Mouse (Mus musculus) neural tube, embryonic 15.5 days (tissue): ENCODE measurements around the gene Mfap4. TPM values are rescaled to one million over a fixed set of nuclear protein-coding genes. Genes with fewer than 3 reads are reported as not detected.

Experiments used
- ATAC-seq: fragments of 200-750 bp; cut with Nextera tagmentation; 2 replicates; pipeline ENCODE4 v1.8.0; 2017; ENCODE audit warnings: mild to moderate bottlenecking, moderate TSS enrichment, moderate library complexity; ENCODE audit not compliant: low FRiP score
- H3K27ac ChIP-seq: fragments of 300-500 bp; sonication (generic); replicated peaks from 2 replicates; pipeline ENCODE4 v1.5.1; 2015; ENCODE audit warnings: mild to moderate bottlenecking, inconsistent platforms
- H3K27me3 ChIP-seq: fragments of 300-500 bp; sonication (generic); replicated peaks from 2 replicates; pipeline ENCODE4 v1.6.1; 2015; ENCODE audit warnings: inconsistent platforms
- H3K36me3 ChIP-seq: fragments of 300-500 bp; sonication (generic); 2 replicates; pipeline ENCODE4 v1.6.1; 2015; ENCODE audit warnings: inconsistent platforms
- H3K4me1 ChIP-seq: fragments of 300-500 bp; sonication (generic); 2 replicates; pipeline ENCODE4 v1.6.1; 2015; ENCODE audit warnings: inconsistent platforms
- H3K4me2 ChIP-seq: fragments of 300-500 bp; sonication (generic); 2 replicates; pipeline ENCODE4 v1.6.1; 2015; ENCODE audit warnings: inconsistent platforms, mild to moderate bottlenecking, moderate library complexity
- H3K4me3 ChIP-seq: fragments of 300-500 bp; sonication (generic); replicated peaks from 2 replicates; pipeline ENCODE4 v1.5.1; 2015; ENCODE audit warnings: mild to moderate bottlenecking, inconsistent platforms
- H3K9ac ChIP-seq: fragments of 300-500 bp; sonication (generic); replicated peaks from 2 replicates; pipeline ENCODE4 v1.6.1; 2015; ENCODE audit warnings: mild to moderate bottlenecking, inconsistent platforms
- H3K9me3 ChIP-seq: fragments of 300-500 bp; sonication (generic); replicated peaks from 2 replicates; pipeline ENCODE4 v1.6.1; 2016; ENCODE audit warnings: inconsistent platforms
- WGBS: fragments of 180-500 bp; shearing (Covaris S2); methylation state at CpG from one replicate; pipeline ENCODE4 v1.1.7; 2015; ENCODE audit warnings: mixed read lengths; 5-methylcytosine and 5-hydroxymethylcytosine counted together
- polyA plus RNA-seq: library from polyadenylated mRNA; unstranded; fragments of >200 nt; fragmentation: Nextera tagmentation; extraction: Ambion mirVana; gene quantifications from 2 replicates; pipeline ENCODE4 v1.2.1, GENCODE M21; 2015

Mfap4 gene
- polyA plus RNA-seq, 1 experiment from 2014 or later: 48.3 TPM

DNA sequence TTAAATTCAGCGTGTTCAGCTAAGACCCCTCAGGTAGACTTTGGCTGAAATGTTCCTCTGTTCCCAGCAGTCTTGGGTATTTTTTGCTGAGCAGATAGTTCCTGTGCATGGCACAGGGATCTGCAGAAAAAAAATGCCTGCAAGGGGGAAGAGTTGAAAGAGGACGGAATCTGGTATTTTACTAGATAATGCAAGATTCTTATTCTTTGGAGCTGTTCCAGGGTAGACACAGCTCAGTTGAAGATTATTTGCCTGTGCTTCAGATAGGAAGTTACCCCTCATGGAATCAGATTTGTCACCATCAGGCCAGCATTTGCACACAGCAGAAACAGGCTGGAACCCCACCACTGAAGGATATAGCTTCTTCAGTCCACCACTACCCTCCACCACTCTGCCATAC, 10.3 kb downstream of the Mfap4 start:
- no peak for ATAC-seq
- Histone ChIP-seq H3K4me3 (no peak overlapping the region), H3K36me3 (peaks cover 13% of the 10 kb centered on the region), H3K27ac (peak overlapping the region; percentile 94; the same call in 1 of the 2 replicates), H3K27me3 (no peaks in the 10 kb centered on the region), H3K9ac (no peak overlapping the region), H3K4me1 (peaks cover 31% of the 10 kb centered on the region), H3K9me3 (no peaks in the 10 kb centered on the region), H3K4me2 (no peak overlapping the region)
- WGBS: 90% methylated on average over 2 of the region's 2 CpGs

DNA sequence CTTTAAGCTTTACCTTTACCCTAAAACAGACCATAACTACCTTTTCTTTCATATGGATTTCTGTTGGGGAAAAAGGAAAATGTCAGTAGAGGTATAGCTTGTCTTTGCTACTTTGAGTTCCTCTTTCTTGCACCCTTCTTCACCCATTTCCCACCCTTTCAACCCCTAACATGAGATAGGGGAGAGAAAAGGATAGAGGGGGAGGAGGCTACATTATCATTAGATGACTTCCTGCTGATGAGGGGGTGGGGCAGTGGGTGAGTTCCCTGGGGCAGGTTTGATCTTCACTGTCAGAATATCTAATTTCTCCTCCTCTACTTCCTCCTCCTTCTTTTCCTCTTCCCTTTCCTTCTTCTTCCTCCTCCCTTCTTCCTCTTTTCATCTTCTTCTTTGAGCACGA, 12.3 kb downstream of the Mfap4 start:
- no peak for ATAC-seq
- Histone ChIP-seq H3K27me3 (no peaks in the 10 kb centered on the region), H3K9ac (no peak overlapping the region), H3K4me2 (no peak overlapping the region), H3K4me3 (no peak overlapping the region), H3K4me1 (peaks cover 13% of the 10 kb centered on the region), H3K27ac (no peak overlapping the region), H3K36me3 (no peaks in the 10 kb centered on the region), H3K9me3 (no peaks in the 10 kb centered on the region)
- WGBS: 89% methylated on average over 1 of the region's 1 CpGs

DNA sequence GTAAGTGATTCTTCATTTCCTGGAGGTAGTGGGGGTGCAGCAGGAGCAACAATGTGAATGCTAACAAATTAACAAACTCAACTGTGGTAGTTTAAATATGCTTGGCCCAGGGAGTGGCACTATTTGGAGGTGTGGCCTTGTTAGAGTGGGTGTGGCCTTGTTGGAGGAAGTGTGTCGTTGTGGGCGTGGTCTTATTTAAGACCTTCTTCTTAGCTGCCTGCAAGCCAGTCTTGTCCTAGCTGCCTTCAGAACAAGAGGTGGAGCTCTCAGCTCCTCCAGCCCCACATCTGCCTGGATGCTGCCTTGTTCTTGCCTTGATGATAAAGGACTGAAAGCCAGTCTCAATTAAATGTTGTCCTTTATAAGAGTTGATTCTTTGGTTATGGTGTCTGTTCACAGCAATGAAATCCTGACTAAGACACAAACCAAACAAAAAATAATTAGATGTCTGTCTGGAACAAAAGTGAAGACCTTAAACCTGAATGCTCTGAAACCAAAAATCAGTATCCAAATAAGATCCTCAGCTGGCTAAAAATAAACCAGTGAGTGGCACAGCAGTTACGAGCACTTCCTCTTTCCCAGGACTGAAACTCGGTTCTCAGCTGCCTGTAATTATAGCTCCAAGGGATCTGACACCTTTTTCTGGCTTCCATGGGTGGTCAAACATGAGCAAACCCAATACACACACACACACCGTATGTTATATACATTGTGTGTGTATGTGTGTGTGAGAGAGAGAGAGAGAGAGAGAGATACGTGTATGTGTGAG, 13.7 kb downstream of the Mfap4 start:
- no peak overlapping the region for H3K9ac ChIP-seq
- H3K27ac ChIP-seq: no peak overlapping the region
- no peaks in the 10 kb centered on the region for H3K9me3 ChIP-seq
- ATAC-seq: no peak
- no peaks in the 10 kb centered on the region for H3K36me3 ChIP-seq
- H3K4me1 ChIP-seq: peaks cover 12% of the 10 kb centered on the region
- no peak overlapping the region for H3K4me3 ChIP-seq
- 81% methylated on average over 6 of the region's 6 CpGs for WGBS
- no peaks in the 10 kb centered on the region for H3K27me3 ChIP-seq
- H3K4me2 ChIP-seq: no peak overlapping the region

DNA sequence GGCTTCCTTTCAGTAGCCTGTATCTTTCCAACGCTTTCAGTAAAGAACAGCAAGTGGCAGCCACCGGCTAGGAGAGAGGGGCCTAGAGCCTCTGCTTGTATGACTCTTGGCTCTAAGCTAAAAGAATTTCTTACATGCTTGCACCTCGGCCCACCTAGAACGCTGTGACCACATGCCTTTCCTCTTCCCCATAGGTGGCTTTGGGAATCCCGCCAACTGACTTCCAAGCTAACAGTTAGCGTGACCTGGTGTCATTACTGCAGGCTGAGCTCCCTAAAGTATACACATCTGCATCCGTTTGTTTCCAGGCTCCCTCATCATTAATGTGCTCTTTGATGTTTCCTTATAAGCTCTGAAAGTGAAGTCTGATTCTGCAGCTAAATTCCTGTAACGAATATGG, 18.7 kb downstream of the Mfap4 start:
- ATAC-seq: no peak
- H3K9ac ChIP-seq: peak overlapping the region; percentile 74
- H3K36me3 ChIP-seq: 0 out of 2 replicates have a peak, but pooled peaks cover 6% of the 10 kb centered on the region
- 69% methylated on average over 8 of the region's 8 CpGs for WGBS
- peak overlapping the region; percentile 73 for H3K4me3 ChIP-seq
- no peaks in the 10 kb centered on the region for H3K27me3 ChIP-seq
- peak overlapping the region; percentile 75 for H3K4me2 ChIP-seq
- no peaks in the 10 kb centered on the region for H3K9me3 ChIP-seq
- peak overlapping the region; percentile 95 for H3K27ac ChIP-seq
- peaks cover 30% of the 10 kb centered on the region for H3K4me1 ChIP-seq

DNA sequence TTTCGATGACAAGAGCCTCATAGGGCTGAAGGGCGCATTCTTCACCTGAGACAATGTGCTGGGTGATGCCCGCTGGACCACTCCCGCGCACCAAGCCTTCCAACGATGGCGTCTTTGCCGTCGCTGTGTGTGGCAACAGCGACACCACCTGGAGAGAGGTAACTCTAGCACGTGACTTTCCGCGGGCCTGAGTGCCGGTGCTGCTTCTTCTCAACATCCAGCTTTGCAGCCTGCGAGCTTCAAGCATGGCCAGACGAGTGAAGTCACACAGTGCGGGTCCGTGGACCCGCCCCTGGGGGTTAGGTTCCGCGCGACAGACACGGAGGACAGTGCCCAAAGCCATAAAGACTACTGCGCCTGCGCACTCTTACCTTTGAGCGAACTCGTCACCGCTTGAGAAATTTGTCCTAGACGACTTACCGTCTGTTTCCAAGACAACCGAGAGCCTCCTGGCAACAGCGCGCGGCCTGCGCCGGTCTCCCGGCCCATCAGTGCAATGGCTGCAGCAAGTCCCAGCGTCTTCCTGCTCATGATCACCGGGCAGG, 19.6 kb downstream of the Mfap4 start, which contains the start of gene B9d1:
B9d1 (plus strand) TSS at position 432 of the 545 bp plus-strand sequence.
- H3K4me2 ChIP-seq: peak within 1 kb of the TSS; percentile 75

DNA sequence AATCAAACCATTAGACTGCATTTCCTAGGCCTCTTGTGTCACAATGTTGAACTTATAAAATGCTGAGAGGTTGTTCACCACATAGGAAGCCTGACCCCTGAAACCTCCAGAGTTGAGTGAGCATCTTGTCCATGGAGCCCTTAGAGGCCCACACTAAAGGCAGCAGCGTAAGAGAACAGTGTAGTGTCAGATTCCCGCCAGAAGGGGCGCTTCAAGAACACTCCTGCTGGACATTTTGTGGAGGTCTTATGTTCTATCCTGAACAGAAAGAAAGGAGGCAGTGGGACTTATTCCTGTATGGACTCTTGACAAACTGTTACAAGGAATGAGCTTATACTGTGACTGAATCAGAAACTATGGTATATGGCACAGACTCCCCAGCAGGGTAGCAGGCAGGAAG, 29.7 kb downstream of the Mfap4 start:
- H3K36me3 ChIP-seq: peaks cover 68% of the 10 kb centered on the region
- no peak overlapping the region for H3K4me2 ChIP-seq
- WGBS: 39% methylated on average over 3 of the region's 3 CpGs
- ATAC-seq: no peak
- no peak overlapping the region for H3K27ac ChIP-seq
- no peak overlapping the region for H3K9ac ChIP-seq
- no peaks in the 10 kb centered on the region for H3K4me1 ChIP-seq
- H3K9me3 ChIP-seq: no peaks in the 10 kb centered on the region
- no peaks in the 10 kb centered on the region for H3K27me3 ChIP-seq
- no peak overlapping the region for H3K4me3 ChIP-seq

More for the DNA sequence above, 19.6 kb downstream of the Mfap4 start, which contains the start of gene B9d1:
- Histone ChIP-seq H3K27ac (peak within 1 kb of the TSS; percentile 95), H3K9me3 (no peaks in the 10 kb centered on the region), H3K9ac (peak within 1 kb of the TSS; percentile 74), H3K27me3 (no peaks in the 10 kb centered on the region), H3K36me3 (0 out of 2 replicates have a peak, but pooled peaks cover 10% of the 10 kb centered on the region), H3K4me1 (peaks cover 30% of the 10 kb centered on the region), H3K4me3 (peak within 1 kb of the TSS; percentile 73)
- peak; percentile 94 for ATAC-seq
- under 1% methylated on average over 39 of the region's 39 CpGs for WGBS

DNA sequence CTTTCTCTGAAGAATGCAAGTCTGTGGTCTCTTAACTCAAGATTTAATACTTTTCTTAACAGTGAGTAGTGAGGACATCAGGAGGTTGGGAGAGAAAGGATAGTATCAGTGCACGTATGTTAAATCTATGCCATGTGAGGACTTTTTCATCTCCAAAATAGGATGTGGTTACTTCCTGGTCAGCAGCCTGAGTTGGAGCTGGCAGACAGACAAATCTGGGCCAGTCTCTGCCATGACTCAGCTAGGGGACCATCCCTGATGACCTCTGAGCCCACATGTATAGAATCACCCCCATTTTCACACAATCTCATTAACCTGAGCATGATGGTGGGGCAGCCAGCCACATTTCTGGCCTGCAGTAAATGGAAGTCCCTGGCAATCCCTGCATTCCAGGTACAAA, 32.7 kb downstream of the Mfap4 start:
- Histone ChIP-seq H3K4me1 (no peaks in the 10 kb centered on the region), H3K4me3 (no peak overlapping the region), H3K4me2 (no peak overlapping the region), H3K36me3 (peaks cover 85% of the 10 kb centered on the region), H3K9me3 (no peaks in the 10 kb centered on the region), H3K27me3 (no peaks in the 10 kb centered on the region), H3K9ac (no peak overlapping the region), H3K27ac (no peak overlapping the region)
- 92% methylated on average over 1 of the region's 1 CpGs for WGBS
- no peak for ATAC-seq

DNA sequence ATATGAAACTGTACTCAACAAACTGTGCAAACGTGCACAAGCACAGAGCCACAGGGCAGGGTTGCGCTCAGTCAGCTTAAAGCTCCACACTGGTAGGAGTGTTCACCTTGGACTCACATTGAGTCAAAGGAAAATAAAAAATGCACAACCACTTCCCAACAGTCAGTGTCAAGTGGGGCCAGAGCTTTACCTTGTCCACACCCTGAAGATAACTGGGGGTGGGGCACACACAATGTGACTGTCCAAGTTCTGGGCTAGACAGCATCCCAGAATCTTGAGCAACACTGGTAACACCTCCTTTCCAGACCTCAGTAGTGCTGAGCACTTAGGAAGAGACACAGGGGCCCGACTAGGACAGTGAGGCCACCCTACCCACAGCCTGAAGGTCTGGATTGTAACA, 33.6 kb downstream of the Mfap4 start:
- no peaks in the 10 kb centered on the region for H3K9me3 ChIP-seq
- no peaks in the 10 kb centered on the region for H3K4me1 ChIP-seq
- H3K4me3 ChIP-seq: no peak overlapping the region
- 98% methylated on average over 3 of the region's 3 CpGs for WGBS
- no peak overlapping the region for H3K4me2 ChIP-seq
- H3K36me3 ChIP-seq: peaks cover 81% of the 10 kb centered on the region
- H3K27ac ChIP-seq: no peak overlapping the region
- H3K9ac ChIP-seq: no peak overlapping the region
- no peak for ATAC-seq
- no peaks in the 10 kb centered on the region for H3K27me3 ChIP-seq

DNA sequence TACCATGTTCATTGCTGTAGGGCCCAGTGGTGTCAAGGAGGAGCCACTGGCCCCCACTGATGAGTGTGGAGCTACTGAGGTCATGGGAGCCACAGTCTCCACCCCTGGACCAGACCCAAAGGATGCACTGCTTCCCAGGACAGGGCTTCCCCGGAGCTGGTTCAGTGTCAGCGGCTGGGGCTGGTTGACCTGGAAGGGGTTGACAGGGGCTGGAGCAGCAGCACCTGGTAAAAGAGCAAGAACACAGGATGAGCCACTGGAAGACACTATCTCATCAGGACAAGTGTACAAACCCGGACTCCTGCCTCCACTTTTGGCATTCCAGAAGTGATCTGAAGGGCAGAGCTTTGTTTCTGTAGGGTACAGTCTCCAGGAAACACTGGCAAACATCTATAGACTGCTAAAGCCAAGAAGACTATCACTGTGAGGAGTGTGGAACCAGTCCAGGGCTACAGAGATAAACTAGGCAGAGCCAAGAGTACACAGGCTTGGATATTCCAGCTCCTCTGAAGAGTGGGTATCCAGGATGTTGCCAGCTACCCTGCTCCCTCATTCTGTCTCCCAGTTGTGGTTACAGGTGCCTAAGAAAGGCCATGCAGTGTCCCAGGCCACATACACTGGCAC, 34.4 kb downstream of the Mfap4 start:
- Histone ChIP-seq H3K9ac (no peak overlapping the region), H3K27me3 (no peaks in the 10 kb centered on the region), H3K4me3 (no peak overlapping the region), H3K4me2 (no peak overlapping the region), H3K4me1 (no peaks in the 10 kb centered on the region), H3K9me3 (no peaks in the 10 kb centered on the region), H3K27ac (no peak overlapping the region), H3K36me3 (peaks cover 74% of the 10 kb centered on the region)
- no peak for ATAC-seq
- 93% methylated on average over 3 of the region's 3 CpGs for WGBS

DNA sequence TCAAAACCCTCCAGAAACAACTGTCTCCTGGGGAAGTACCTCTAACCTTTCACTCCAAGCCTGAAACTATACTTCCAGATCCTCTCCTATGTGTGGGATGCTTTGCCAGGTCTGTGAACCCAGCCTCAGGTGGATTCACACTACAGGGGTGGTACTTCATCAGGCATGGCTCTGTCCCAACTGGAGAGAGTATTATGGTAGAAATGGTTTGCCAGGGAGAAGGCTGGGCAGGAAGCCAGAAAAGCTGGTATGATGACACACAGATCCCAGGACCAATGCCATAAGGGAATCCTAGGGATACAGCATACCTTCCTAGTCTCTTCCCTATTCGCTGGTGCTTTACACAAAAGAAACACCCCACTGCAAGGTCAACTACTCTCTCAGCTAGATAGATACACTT, 41.6 kb downstream of the Mfap4 start:
- H3K4me2 ChIP-seq: no peak overlapping the region
- peaks cover 29% of the 10 kb centered on the region for H3K36me3 ChIP-seq
- H3K27me3 ChIP-seq: no peaks in the 10 kb centered on the region
- no peak overlapping the region for H3K27ac ChIP-seq
- H3K4me1 ChIP-seq: peaks cover 19% of the 10 kb centered on the region
- no peak overlapping the region for H3K4me3 ChIP-seq
- WGBS: 75% methylated on average over 1 of the region's 1 CpGs
- no peak for ATAC-seq
- H3K9me3 ChIP-seq: no peaks in the 10 kb centered on the region
- no peak overlapping the region for H3K9ac ChIP-seq

DNA sequence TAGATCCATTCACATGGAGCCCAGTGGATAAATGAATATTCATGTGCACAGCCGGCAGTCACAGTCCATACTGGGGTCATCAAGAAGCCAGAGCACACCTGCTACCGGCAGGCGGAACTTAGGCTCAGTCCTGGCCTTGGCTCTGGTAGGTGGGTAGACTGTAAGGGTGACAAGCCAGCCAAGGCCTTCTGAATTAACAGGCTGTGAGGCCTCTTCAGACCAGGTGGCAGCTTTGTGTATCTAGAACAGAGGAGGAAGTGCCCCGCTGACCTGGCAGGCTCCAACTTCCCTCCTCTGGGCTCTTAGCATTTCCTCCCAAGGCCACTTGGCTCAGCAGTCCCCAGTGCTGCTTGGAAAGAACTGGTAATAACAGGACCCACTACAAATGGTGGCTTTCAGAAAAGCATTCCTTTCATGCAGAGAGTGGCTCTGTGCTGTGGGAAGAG, 44.1 kb downstream of the Mfap4 start:
- H3K9ac ChIP-seq: no peak overlapping the region
- ATAC-seq: peak; percentile 84
- peaks cover 32% of the 10 kb centered on the region for H3K36me3 ChIP-seq
- WGBS: 11% methylated on average over 4 of the region's 4 CpGs
- peaks cover 19% of the 10 kb centered on the region for H3K4me1 ChIP-seq
- no peak overlapping the region for H3K4me3 ChIP-seq
- H3K4me2 ChIP-seq: no peak overlapping the region
- H3K27me3 ChIP-seq: no peaks in the 10 kb centered on the region
- H3K27ac ChIP-seq: peak overlapping the region; percentile 46
- no peaks in the 10 kb centered on the region for H3K9me3 ChIP-seq

DNA sequence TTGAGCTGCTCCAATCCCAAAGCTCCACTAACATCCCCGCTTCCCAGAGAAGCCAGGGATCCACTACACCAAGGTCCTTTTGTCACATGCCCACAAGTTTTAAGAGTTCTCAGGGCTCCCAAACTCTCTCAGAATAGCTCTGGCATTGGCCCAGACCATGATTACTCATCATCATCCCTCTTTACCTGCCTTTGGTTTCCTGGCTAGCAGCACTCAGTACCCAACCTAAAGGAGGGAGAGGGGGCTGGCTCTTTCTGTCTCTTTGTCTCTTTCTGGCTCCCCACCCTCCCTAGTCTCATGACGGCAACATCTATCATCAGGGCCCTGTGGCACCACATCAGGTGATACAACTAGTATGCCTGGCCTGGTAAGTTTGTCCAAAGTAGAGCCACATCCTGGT, 47.6 kb downstream of the Mfap4 start:
- Histone ChIP-seq H3K4me3 (no peak overlapping the region), H3K27me3 (no peaks in the 10 kb centered on the region), H3K27ac (no peak overlapping the region), H3K36me3 (peaks cover 30% of the 10 kb centered on the region), H3K4me1 (peaks cover 10% of the 10 kb centered on the region), H3K9ac (no peak overlapping the region), H3K4me2 (no peak overlapping the region), H3K9me3 (no peaks in the 10 kb centered on the region)
- 95% methylated on average over 2 of the region's 2 CpGs for WGBS
- ATAC-seq: no peak
